Mouse (Mus musculus): ENCODE results near the gene Akap13.

GRCm38 (mm10) chr7:75570218-75570617 lies 114.9 kb downstream of the Akap13 start:
- TF ChIP-seq CTCF (IDR thresholded peaks at IDR 0.05; ENCODE audit: control insufficient read depth, insufficient read depth, low read length) (no peak), POLR2A (IDR thresholded peaks at IDR 0.05; ENCODE audit: borderline replicate concordance, control insufficient read depth, low read depth, low read length) (no peak)

All from bone marrow, adult 2 months (tissue).